Mouse (Mus musculus) liver, adult 2 months (tissue): ENCODE data around the gene Ralgapa2. TPM values are rescaled to one million over a fixed set of nuclear protein-coding genes. Genes with fewer than 3 reads are reported as not detected.

ENCODE experiments used
- DNase-seq: peaks from one replicate; pipeline ENCODE4 v3.0.0-alpha.2; 2011; ENCODE audit warnings: low read depth, low spot score; ENCODE audit errors: extremely low read depth
- H3K27ac ChIP-seq: fragments of 200-500 bp; replicated peaks from 2 replicates; pipeline ENCODE4 v1.5.1; 2012; ENCODE audit warnings: low read depth, mild to moderate bottlenecking, control low read depth, inconsistent platforms, low read length; ENCODE audit not compliant: insufficient read depth
- H3K27me3 ChIP-seq: fragments of 200-500 bp; 2 replicates; pipeline ENCODE4 v1.6.1; 2012; ENCODE audit warnings: mild to moderate bottlenecking, moderate library complexity, low read length, inconsistent platforms; ENCODE audit not compliant: control insufficient read depth, insufficient read depth
- H3K36me3 ChIP-seq: fragments of 200-500 bp; 2 replicates; pipeline ENCODE4 v1.6.1; 2012; ENCODE audit warnings: low read length, inconsistent platforms; ENCODE audit not compliant: control insufficient read depth, insufficient read depth
- H3K4me1 ChIP-seq: fragments of 200-500 bp; 2 replicates; pipeline ENCODE4 v1.6.1; 2011; ENCODE audit warnings: low read length; ENCODE audit not compliant: control insufficient read depth, insufficient read depth
- H3K4me3 ChIP-seq: fragments of 200-500 bp; 2 replicates; pipeline ENCODE4 v1.5.1; 2011; ENCODE audit warnings: low read depth, mild to moderate bottlenecking, control low read depth, low read length, moderate library complexity; ENCODE audit not compliant: insufficient read depth
- H3K79me2 ChIP-seq: fragments of 200-500 bp; 2 replicates; pipeline ENCODE4 v1.6.1; 2012; ENCODE audit warnings: inconsistent platforms, mild to moderate bottlenecking, low read length, moderate library complexity; ENCODE audit not compliant: control insufficient read depth, insufficient read depth
- H3K9ac ChIP-seq: fragments of 200-500 bp; 2 replicates; pipeline ENCODE4 v1.6.1; 2012; ENCODE audit warnings: low read depth, mild to moderate bottlenecking, control low read depth, inconsistent platforms, low read length
- CTCF ChIP-seq: fragments of 200-500 bp; IDR thresholded peaks from 2 replicates; pipeline ENCODE4 v1.5.1; 2011; ENCODE audit warnings: low read depth, low read length, control low read depth
- POLR2A ChIP-seq: fragments of 200-500 bp; IDR thresholded peaks from 2 replicates; pipeline ENCODE4 v1.6.1; 2011; ENCODE audit warnings: low read length, control low read depth; ENCODE audit not compliant: insufficient read depth; ENCODE audit errors: extremely low read depth
- WGBS: fragments of 180-500 bp; shearing (Covaris S2); methylation state at CpG from one replicate; pipeline ENCODE4 v1.1.7; 2018; 5-methylcytosine and 5-hydroxymethylcytosine counted together
- polyA plus RNA-seq: library from polyadenylated mRNA; depleted of rRNA; stranded (reverse); fragments of >200 nt; gene quantifications from 2 replicates; pipeline ENCODE4 v1.2.3, GENCODE M21; 2012
- total RNA-seq: library from RNA; depleted of rRNA; stranded (reverse); fragments of >200 nt; gene quantifications from 2 replicates; pipeline ENCODE4 v1.2.3, GENCODE M21; 2014

Gene Ralgapa2
- total and polyA plus RNA-seq, 2 experiments = 12.4 to 54.2 TPM

GRCm38 (mm10) chr2:146347942-146348341 is 164.2 kb downstream of the Ralgapa2 start:
- DNase-seq = no peak
- no peak for TF ChIP-seq POLR2A
- no peak for TF ChIP-seq CTCF
- no peaks in the 10 kb centered on the region for H3K4me1 ChIP-seq
- no peaks in the 10 kb centered on the region for H3K79me2 ChIP-seq
- peaks cover 69% of the 10 kb centered on the region for H3K36me3 ChIP-seq
- H3K27me3 ChIP-seq = no peaks in the 10 kb centered on the region
- no peak overlapping the region for H3K4me3 ChIP-seq
- H3K27ac ChIP-seq = no peak overlapping the region
- 94% methylated on average over 2 of the region's 2 CpGs for WGBS
- H3K9ac ChIP-seq = no peak overlapping the region

DNA sequence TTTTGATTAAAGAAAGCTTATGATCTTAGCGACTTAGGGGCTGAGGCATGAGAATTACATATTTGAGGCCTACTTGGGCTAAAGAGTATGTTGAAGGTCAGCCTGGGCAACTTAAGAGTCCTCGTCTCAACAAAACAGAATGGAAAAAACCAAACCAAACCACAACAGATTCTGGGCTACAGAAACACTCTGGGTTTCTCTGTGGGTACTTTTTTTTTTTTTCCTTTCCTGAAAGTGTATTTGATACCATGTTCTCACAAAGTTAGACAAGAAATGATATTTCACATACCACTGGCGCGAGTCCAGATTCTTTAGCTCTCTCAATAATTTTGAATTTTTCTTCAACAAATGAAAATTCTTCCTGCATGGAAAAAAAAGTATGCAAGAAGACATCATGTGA is 172.1 kb downstream of the Ralgapa2 start:
- peaks cover 64% of the 10 kb centered on the region for H3K36me3 ChIP-seq
- DNase-seq = no peak
- no peaks in the 10 kb centered on the region for H3K4me1 ChIP-seq
- no peak overlapping the region for H3K9ac ChIP-seq
- no peaks in the 10 kb centered on the region for H3K79me2 ChIP-seq
- WGBS = 97% methylated on average over 4 of the region's 4 CpGs
- no peak overlapping the region for H3K4me3 ChIP-seq
- no peaks in the 10 kb centered on the region for H3K27me3 ChIP-seq
- H3K27ac ChIP-seq = no peak overlapping the region
- TF ChIP-seq CTCF = no peak
- TF ChIP-seq POLR2A = no peak

DNA sequence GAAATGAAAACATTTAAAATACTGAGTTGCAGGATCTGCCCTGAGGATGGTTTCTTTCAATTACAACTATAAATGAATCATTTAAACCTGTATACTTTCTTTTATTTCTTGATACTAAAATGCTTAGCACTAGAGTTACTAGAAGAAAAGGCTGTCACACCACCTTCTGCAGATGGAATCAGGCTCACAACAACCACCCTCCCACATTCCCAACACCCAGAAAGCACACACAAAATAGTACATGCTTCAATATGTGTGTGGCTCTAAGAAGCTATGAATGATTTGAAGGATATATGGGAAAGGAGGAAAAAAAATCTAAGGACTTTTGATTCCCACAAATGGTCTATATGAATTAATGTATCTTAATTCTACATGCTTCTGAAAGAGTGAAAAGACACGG is 174.6 kb downstream of the Ralgapa2 start:
- TF ChIP-seq CTCF = no peak
- TF ChIP-seq POLR2A = no peak
- Histone ChIP-seq H3K27me3 (no peaks in the 10 kb centered on the region), H3K4me3 (no peak overlapping the region), H3K36me3 (peaks cover 55% of the 10 kb centered on the region), H3K79me2 (no peaks in the 10 kb centered on the region), H3K27ac (no peak overlapping the region), H3K4me1 (no peaks in the 10 kb centered on the region), H3K9ac (no peak overlapping the region)
- 89% methylated on average over 1 of the region's 1 CpGs for WGBS
- DNase-seq = no peak

- H3K9ac ChIP-seq = no peak overlapping the region
- WGBS = 83% methylated on average over 5 of the region's 5 CpGs
- peaks cover 35% of the 10 kb centered on the region for H3K36me3 ChIP-seq
- no peak overlapping the region for H3K4me3 ChIP-seq
- H3K27ac ChIP-seq = no peak overlapping the region
- DNase-seq = no peak
- no peaks in the 10 kb centered on the region for H3K79me2 ChIP-seq
- H3K27me3 ChIP-seq = no peaks in the 10 kb centered on the region
- peaks cover 14% of the 10 kb centered on the region for H3K4me1 ChIP-seq
- TF ChIP-seq CTCF = no peak
Measured at GRCm38 (mm10) chr2:146331894-146332476, 180.2 kb downstream of the Ralgapa2 start.

DNA sequence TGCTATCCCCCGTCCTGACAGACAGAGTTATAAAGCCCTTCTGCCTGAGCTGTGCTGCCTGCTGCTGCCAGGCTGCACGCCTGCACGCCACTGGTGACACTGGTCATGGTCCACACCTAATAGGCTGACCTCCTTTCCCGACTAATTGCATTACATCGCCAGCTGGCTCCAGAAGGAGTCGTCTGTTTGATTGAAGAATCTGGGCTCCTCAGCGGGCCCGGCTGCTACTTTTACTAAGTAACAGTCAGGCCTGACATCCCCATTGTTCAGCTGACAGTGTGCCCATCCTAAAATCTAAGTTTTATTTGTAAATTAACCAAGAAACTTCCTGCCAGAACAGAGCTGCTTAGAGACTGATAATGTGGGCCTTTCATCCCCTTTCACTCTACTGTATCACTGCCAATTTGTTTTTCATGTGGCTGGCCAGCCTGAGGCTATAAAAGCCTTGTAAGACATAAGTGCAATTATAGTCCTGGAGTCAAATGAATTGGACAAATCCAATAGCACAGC is 181.3 kb downstream of the Ralgapa2 start:
- TF ChIP-seq POLR2A (no peak), CTCF (no peak)
- peak; percentile 76 for DNase-seq
- H3K79me2 ChIP-seq = no peaks in the 10 kb centered on the region
- H3K27me3 ChIP-seq = no peaks in the 10 kb centered on the region
- peaks cover 31% of the 10 kb centered on the region for H3K36me3 ChIP-seq
- H3K9ac ChIP-seq = no peak overlapping the region
- 19% methylated on average over 8 of the region's 8 CpGs for WGBS
- peak overlapping the region; percentile 79 for H3K27ac ChIP-seq
- peaks cover 14% of the 10 kb centered on the region for H3K4me1 ChIP-seq
- no peak overlapping the region for H3K4me3 ChIP-seq

DNA sequence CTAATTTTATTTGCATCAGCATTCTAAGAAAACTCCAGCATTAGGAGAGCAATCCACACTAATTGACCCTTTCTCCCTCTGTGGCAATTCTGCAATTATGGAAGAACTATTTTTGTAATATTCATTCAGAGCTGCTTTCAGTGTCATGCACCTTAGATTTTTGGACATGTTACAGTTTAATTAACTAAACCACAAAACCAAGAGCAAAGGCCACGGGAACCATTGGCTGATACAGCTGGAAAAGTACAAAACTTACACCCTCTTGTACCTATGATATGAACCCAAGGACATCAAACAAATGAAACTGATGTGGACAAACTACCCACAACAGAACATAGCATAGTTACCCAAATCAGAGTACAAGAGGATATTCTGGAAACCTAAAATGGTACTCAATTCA is 182.0 kb downstream of the Ralgapa2 start:
- Histone ChIP-seq H3K4me1 (peaks cover 14% of the 10 kb centered on the region), H3K27me3 (no peaks in the 10 kb centered on the region), H3K4me3 (no peak overlapping the region), H3K79me2 (no peaks in the 10 kb centered on the region), H3K36me3 (peaks cover 31% of the 10 kb centered on the region), H3K27ac (peak overlapping the region; percentile 79; the same call in 1 of the 2 replicates), H3K9ac (no peak overlapping the region)
- WGBS = 16% methylated on average over 1 of the region's 1 CpGs
- DNase-seq = peak; percentile 91
- TF ChIP-seq CTCF = no peak
- no peak for TF ChIP-seq POLR2A
